Mouse (Mus musculus) mouse trophoblast stem cell (cell line): ENCODE measurements at regions not wholly inside any gene's neighbourhood (a gene's known extent, or its start where the extent isn't known, plus 50 kb on each side); places are given as distances from the start of the nearest gene placed in this dataset.
"Not testable (repeated sequence)": the region's sequence is repeated elsewhere in the genome, so short reads cannot be mapped to it uniquely, and the experiment has no call there.

Experiments used
- in situ Hi-C, 2 experiments: fragments of 300-500 bp; cut with MseI, MboI; formaldehyde crosslinking; loops; 2 replicates in 1 of 2; 3 replicates in 1 of 2; pipeline ENCODE4 v1.15.1; 2025

DNA sequence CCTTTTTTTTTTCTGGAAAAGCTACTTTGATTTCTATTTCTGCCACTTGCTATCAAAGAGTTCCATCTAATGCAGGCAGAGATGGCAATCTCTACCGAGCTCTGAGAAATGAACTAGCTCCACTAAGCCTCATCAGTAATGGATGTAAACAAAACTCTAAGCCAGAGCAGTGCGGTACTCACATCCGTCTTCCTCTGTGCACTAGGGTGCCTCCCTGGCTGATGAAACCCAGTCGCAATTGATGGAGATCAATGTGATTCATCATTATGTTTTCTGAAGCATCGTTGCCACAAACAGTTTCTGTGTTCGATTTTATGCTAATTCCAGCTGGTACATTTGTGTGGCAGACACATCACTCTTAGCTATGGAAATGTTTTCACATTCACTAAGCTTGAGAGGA is 206.8 kb upstream of the Btg1 start:
- in situ Hi-C loops, result no loop called here

DNA sequence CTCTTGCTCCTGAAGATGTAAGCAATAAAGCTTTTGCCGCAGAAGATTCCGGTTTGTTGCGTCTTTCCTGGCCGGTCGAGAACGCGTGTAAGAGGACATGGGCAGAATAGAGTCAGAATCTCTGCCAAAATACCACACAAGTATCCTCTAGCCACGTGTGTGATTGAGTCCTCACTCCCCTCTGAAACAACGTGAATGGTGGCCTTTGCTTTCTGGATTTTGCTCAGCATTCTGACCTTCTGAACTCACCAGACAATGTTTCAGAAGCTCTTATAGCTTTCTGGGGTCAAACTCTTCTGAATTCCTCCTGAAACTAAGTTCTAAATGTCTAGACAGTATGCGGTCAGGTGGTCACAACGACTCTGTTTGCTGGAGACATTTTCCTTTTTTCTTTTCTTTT is 202.0 kb upstream of the Btg1 start:
- in situ Hi-C loops, result no loop called here

GRCm38 (mm10) chr10:96421506-96421905 is 195.3 kb upstream of the Btg1 start:
- in situ Hi-C loops, result not testable (repeated sequence)

DNA sequence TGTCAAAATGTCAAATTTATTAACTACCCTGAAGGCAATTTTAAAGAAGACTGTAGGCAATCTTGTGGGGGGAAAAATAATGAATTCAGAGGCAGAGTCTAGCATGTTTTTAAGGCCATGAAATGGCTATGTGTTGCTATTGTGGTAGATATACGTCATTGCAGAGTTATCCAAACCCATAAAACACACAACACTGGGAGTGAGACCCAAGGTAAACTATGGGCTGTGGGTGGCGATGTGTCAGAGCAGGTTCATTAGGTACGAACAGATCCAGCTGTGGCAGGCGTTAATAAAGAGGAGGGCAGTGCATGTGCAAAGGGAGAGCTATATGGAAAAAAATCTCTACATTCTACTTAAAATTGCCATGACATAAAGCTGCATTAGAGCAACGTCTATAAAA is 189.4 kb upstream of the Btg1 start:
- in situ Hi-C loops, result no loop called here

- in situ Hi-C loops, result no loop called here
Observed at GRCm38 (mm10) chr10:96430142-96430541, 186.7 kb upstream of the Btg1 start.

DNA sequence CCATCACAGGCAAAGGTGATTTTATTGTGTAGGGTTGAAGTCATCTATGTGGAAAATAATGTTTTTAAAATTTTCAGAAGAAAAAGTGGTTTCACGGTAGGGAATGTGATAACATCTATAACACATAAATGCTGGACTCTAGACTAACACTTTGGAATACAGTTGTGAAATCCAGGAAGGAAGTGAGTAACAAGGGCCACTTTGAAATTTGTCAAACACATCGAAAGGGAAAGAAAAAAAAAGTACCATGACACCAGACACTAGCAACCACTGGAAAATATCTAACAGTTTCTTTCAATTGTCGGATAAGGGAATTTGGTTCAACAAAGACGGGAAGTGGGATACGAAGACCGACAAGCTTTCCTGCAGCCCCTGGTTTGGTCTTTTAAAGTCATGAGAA is 181.7 kb upstream of the Btg1 start:
- in situ Hi-C loops, result no loop called here

DNA sequence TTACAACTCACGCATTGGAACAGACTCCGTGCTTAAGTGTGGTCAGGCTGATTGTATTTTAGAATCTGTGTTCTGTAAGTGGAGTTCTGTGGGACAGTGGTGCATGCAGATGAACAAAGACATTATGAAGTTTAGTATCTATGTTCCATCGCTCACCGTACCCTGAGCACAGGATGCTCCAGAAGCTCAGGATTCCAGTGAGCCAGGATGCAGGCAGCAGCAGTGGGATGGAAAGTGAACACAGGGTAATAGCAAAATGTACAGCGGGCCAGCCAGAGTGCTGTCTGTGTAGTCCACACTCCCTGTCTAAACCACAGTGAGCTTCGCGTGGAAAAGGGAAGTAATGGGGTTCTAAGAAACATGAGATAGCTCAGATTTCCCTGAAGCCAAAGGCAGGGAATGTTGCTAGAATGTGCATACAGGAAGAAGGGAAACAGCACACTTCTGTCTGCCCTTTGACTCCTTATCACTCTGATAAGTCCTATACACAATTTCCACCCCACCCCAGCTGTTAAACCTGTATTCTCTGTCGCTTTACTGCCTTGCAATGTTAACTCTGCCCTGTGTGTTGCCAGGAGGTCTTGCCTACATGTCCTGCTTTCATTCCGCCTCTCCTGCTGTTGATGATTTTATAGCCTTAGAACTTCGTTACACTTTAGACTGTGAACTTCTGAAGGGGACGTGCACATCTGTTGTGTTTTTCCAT is 178.3 kb upstream of the Btg1 start:
- in situ Hi-C loops, result no loop called here

DNA sequence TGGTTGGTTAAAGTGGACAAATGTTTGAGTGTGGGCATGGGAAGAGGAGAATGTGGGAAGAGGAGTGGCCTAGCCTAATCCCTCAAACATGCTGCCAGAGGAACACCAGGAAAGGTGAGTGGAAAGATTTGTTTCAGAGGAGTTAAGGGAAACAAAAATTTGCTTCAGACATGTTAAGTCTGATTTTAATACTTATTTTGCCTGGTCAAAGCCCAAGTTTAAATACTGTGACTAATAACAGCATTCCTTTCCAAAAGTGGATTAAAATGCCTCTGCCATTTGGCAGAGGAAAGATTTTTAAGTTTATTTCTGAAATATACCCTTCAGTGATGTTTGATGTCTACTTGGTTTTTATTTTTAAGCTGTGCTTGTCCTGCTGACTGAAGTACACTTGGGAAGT is 174.6 kb upstream of the Btg1 start:
- in situ Hi-C loops, result no loop called here

DNA sequence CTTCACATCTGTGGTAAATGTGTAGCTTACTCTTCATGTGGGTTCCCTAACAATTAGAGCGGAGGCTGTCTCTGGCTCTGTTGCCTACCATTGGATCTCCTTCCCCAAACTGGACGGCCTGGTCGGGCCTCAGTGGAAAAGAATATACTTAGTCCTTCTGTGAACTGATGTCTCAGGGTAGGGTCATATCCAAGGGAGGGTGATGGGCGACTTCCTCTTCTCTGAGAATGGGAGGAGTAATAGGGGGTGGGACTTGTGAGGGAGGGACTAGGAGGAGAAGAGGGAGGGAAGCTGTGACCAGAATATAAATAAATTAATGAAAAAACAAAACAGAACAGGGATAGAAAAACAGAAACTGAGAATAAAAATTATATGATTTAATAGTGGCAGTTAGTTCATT is 166.5 kb upstream of the Btg1 start:
- in situ Hi-C loops, result no loop called here

GRCm38 (mm10) chr10:96454857-96455256 is 161.9 kb upstream of the Btg1 start:
- in situ Hi-C loops, result no loop called here

- in situ Hi-C loops, result no loop called here
Observed at GRCm38 (mm10) chr10:96458551-96458950, 158.3 kb upstream of the Btg1 start.

GRCm38 (mm10) chr10:96459186-96459585 is 157.6 kb upstream of the Btg1 start:
- in situ Hi-C loops, result no loop called here

GRCm38 (mm10) chr10:96460151-96460550 is 156.7 kb upstream of the Btg1 start:
- in situ Hi-C loops, result no loop called here

GRCm38 (mm10) chr10:96460617-96461338 is 156.0 kb upstream of the Btg1 start:
- in situ Hi-C loops, result no loop called here

DNA sequence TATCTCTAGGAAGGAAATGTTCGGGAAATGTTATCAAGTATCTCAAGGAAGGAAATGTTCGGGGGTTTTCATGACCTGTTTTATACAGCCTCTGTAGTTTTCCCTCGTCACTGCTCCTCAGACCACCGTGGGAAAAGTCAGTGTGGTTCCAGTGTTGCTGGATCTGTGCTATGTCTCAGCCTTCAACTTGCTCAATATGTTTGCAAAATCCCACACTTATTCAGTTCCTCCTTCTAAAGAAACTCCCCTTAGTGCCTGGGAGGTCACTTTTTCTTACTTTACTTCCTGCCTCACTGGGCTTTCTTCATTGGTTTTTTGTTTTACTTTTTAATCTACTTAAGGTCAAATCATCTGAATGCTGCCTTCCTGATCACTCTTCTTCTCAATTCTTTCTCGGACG is 150.8 kb upstream of the Btg1 start:
- in situ Hi-C loops, result no loop called here

DNA sequence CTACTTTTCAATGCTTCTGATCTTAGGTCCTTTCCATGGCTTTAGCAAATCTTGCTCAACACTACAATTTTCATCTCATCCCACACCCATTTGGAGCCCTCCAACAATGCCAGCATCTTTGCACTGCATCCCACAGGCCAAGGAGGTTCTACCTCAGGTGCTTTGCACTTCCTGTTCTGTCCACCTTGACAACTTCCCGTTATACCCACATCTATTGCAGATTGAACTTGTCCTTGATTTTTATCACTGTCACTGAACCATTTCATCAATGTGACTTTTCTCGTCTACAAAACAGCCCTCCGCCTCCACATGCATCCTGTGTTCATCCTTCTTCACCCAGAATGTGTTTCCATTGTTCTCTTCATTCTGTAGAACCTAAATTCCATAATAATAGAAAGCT is 150.0 kb upstream of the Btg1 start:
- in situ Hi-C loops, result no loop called here

- in situ Hi-C loops, result no loop called here
Observed at GRCm38 (mm10) chr10:96467661-96468060, 149.1 kb upstream of the Btg1 start.

DNA sequence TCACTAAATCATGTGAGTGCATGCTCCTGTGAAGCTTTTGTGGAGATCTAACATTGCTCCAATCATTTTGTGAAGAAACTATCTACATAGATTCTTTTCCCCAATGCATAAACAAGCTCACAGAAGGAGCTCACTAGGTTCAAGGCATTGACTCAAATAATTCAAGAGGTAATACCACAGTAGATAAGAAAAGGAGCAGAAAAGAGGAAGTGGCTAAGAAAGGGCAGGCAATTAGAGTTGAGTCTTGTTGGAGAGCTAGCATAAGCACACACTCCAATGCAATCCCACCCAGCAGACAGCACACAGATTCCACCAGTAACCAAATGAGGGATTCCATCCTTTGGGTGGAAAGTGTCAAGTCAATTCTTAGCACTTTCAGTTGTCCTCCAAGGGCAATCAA is 145.3 kb upstream of the Btg1 start:
- in situ Hi-C loops, result no loop called here

GRCm38 (mm10) chr10:96479350-96479749 is 137.5 kb upstream of the Btg1 start:
- in situ Hi-C loops, result no loop called here

DNA sequence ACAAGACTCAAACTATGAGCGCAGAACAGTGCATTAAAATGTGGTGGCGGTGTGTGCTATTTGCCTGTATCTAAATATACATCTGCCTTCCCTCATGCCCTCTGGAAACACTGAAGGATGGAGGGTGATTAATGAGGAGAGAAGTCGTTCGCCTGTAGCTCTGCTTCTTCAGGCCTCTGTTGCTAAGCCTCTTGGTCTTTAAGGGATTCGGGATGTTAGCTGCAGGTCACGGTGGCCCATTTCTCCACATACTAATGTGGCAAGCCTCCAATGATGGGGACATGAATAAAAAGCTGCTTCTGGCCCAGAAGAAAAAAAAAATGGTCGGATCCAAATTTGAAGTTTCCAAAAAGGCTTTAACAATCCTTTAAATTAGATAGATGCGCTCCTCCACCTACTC is 137.0 kb upstream of the Btg1 start:
- in situ Hi-C loops, result no loop called here

GRCm38 (mm10) chr10:96480453-96481324 is 136.1 kb upstream of the Btg1 start:
- in situ Hi-C loops, result no loop called here

DNA sequence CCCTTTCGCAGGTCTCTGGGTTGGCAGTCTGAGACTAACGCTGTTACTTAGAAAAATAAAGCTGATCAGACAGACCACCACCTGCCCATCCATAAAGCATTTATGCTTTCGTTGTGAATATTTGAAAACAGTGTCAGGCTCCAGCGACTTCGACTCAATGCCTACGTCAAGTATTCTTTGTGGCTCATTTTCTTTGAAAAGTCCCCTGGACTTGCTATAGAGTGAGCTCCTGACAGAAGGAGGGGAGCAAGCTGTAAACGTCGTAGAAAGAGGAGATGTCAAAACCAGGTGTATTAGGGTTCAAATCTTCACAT is 135.5 kb upstream of the Btg1 start:
- in situ Hi-C loops, result no loop called here

DNA sequence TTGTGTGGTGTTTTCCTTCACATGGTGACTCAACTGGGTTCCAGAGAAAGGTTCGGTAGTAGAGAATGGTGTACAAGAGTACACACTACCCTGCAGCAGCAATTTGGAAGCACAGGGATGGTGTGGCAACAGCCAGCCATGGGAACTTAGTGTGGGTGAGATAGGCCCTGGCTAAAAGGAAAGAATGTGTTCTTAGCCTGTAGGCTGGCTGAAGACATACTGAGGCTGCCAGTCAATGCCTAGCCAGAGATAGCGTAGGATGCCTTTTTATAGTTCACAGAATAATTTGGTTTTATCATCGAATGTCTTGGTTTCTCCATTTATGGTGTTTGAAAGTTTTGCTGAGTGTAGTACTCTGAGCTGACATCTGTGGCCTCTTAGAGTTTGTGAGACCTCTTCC is 130.1 kb upstream of the Btg1 start:
- in situ Hi-C loops, result no loop called here
